Comparison of ENCODE assay signal across 18 mouse cellular contexts in genomic region chr5:118574997-118575396, GRCm38 (mm10). TPM values are rescaled to one million over a fixed set of nuclear protein-coding genes. Genes with fewer than 3 reads are reported as not detected.
A peak's percentile ranks its signal among the peaks of the same experiment; 100 is the strongest.
DNase-seq lines count a peak whose midpoint lies in the region; ATAC-seq and TF ChIP-seq lines count a peak whose summit lies in the region.
"Had no signal": no experiment of that assay in that cellular context is flagged by ENCODE, and none has a peak within 500 bp of the region (broad histone marks: within the 10 kb centered on the region; RNA-seq: fewer than 3 reads in every experiment).

No protein-coding gene starts in this region.

- DNase-seq in cerebellum, adult 9-11 months = peak; percentile 34
- no peak for DNase-seq in cerebellum, postnatal 36 days
- DNase-seq in liver, postnatal 0 days = no peak
- no peak for DNase-seq in left cerebral cortex, adult 9 months (ENCODE audit: low spot score in 2 of 2)
- DNase-seq in spleen, postnatal 4 days (ENCODE audit: low spot score in 2 of 2) = no peak
- DNase-seq: heart, postnatal 4 days; kidney, adult 8-10 months; layer of hippocampus, postnatal 36 days; left cerebral cortex, postnatal 4 days; liver, embryonic 13.5 days; thymus, postnatal 4 days had no signal

- no peaks in the 10 kb centered on the region for H3K36me3 ChIP-seq in liver, postnatal 0 days (replicated peaks; ENCODE audit: insufficient read depth, low read length)
- peaks cover 12% of the 10 kb centered on the region for H3K36me3 ChIP-seq in liver, embryonic 12.5 days
- peaks cover 5% of the 10 kb centered on the region; the same call in 1 of the 2 replicates for H3K36me3 ChIP-seq in E14TG2a.4 (ENCODE audit: insufficient read depth, low read length)
- H3K36me3 ChIP-seq: embryonic facial prominence, embryonic 13.5 days; heart, embryonic 13.5 days; liver, embryonic 13.5 days; midbrain, embryonic 15.5 days had no signal

- no peaks in the 10 kb centered on the region for H3K27me3 ChIP-seq in liver, postnatal 0 days (ENCODE audit: insufficient read depth, low read length)
- H3K27me3 ChIP-seq in liver, embryonic 12.5 days (replicated peaks) = no peaks in the 10 kb centered on the region
- H3K27me3 ChIP-seq in E14TG2a.4 (ENCODE audit: insufficient read depth, low read length) = no peaks in the 10 kb centered on the region
- H3K27me3 ChIP-seq: embryonic facial prominence, embryonic 13.5 days; heart, embryonic 13.5 days; liver, embryonic 13.5 days; midbrain, embryonic 15.5 days had no signal

- TF ChIP-seq EP300 in liver, postnatal 0 days (IDR thresholded peaks at IDR 0.05; ENCODE audit: low read depth) = no peak

- 75% methylated on average over 7 of the region's 7 CpGs for WGBS in liver, postnatal 0 days (ENCODE audit: insufficient replicate concordance)
- 78% methylated on average over 7 of the region's 7 CpGs for WGBS in liver, embryonic 12.5 days (ENCODE audit: insufficient replicate concordance)

- H3K4me3 ChIP-seq in liver, postnatal 0 days (ENCODE audit: low read depth, low read length) = no peak overlapping the region
- H3K4me3 ChIP-seq in liver, embryonic 12.5 days = no peak overlapping the region
- H3K4me3 ChIP-seq in E14TG2a.4 (replicated peaks; ENCODE audit: low read length) = 0 out of 2 replicates have a peak overlapping the region, but pooled peaks have one; percentile 43
- H3K4me3 ChIP-seq: embryonic facial prominence, embryonic 13.5 days; heart, embryonic 13.5 days; liver, embryonic 13.5 days; midbrain, embryonic 15.5 days had no signal

- H3K4me1 ChIP-seq in liver, postnatal 0 days (ENCODE audit: insufficient read depth) = peaks cover 38% of the 10 kb centered on the region
- peaks cover 78% of the 10 kb centered on the region for H3K4me1 ChIP-seq in liver, embryonic 12.5 days
- H3K4me1 ChIP-seq in E14TG2a.4 (replicated peaks; ENCODE audit: low read depth, low read length) = peaks cover 91% of the 10 kb centered on the region

- H3K4me2 ChIP-seq in liver, postnatal 0 days (ENCODE audit: low read depth, low read length) = no peak overlapping the region
- H3K4me2 ChIP-seq in liver, embryonic 12.5 days = no peak overlapping the region
- H3K4me2 ChIP-seq: embryonic facial prominence, embryonic 13.5 days; heart, embryonic 13.5 days; liver, embryonic 13.5 days; midbrain, embryonic 15.5 days had no signal

- no peak overlapping the region for H3K27ac ChIP-seq in liver, postnatal 0 days (ENCODE audit: low read depth)
- H3K27ac ChIP-seq in liver, embryonic 12.5 days = no peak overlapping the region
- H3K27ac ChIP-seq: embryonic facial prominence, embryonic 13.5 days; heart, embryonic 13.5 days; hindbrain, postnatal 0 days; liver, embryonic 13.5 days; midbrain, embryonic 15.5 days had no signal

- ATAC-seq in liver, postnatal 0 days = no peak
- no peak for ATAC-seq in liver, embryonic 12.5 days
- ATAC-seq in granulocyte monocyte progenitor cell, adult 5-6 weeks (replicated peaks; ENCODE audit: poor library complexity, severe bottlenecking) = peak; percentile 89
- ATAC-seq: hindbrain, postnatal 0 days; midbrain, embryonic 15.5 days had no signal

- H3K9me3 ChIP-seq in liver, postnatal 0 days (ENCODE audit: low read length) = no peaks in the 10 kb centered on the region
- no peaks in the 10 kb centered on the region for H3K9me3 ChIP-seq in liver, embryonic 12.5 days (replicated peaks)
- H3K9me3 ChIP-seq in E14TG2a.4 (ENCODE audit: low read length) = no peaks in the 10 kb centered on the region
- H3K9me3 ChIP-seq: embryonic facial prominence, embryonic 13.5 days; heart, embryonic 13.5 days; liver, embryonic 13.5 days; midbrain, embryonic 15.5 days had no signal

- TF ChIP-seq CTCF in liver, postnatal 0 days (IDR thresholded peaks at IDR 0.05; ENCODE audit: low read depth) = 0 out of 2 replicates have a peak, but pooled peaks have one; percentile 18
- no peak for TF ChIP-seq CTCF in E14TG2a.4 (conservative IDR thresholded peaks at IDR 0.05; ENCODE audit: low read length)

- no peak overlapping the region for H3K9ac ChIP-seq in liver, postnatal 0 days (replicated peaks)
- H3K9ac ChIP-seq in liver, embryonic 12.5 days = no peak overlapping the region
- H3K9ac ChIP-seq: embryonic facial prominence, embryonic 13.5 days; liver, embryonic 13.5 days; midbrain, embryonic 15.5 days had no signal

RNA-seq across cellular contexts. Expression of gene Med13l, which starts 14.5 kb away (rescaled TPM):
- polyA plus RNA-seq in liver, postnatal 0 days (2015; fragmentation: Nextera tagmentation; extraction: Ambion mirVana) = 4.5 and 5.9 TPM in 2 replicates
- 13.0 and 13.8 TPM in 2 replicates for polyA plus RNA-seq in liver, embryonic 12.5 days (2016; fragmentation: Nextera tagmentation; extraction: Ambion mirVana)
- total RNA-seq in granulocyte monocyte progenitor cell, adult 5-6 weeks (2014; fragmentation: Nextera tagmentation) = 42.0 and 50.1 TPM in 2 replicates
- total RNA-seq in granulocyte monocyte progenitor cell, adult 5-6 weeks (2017) = 23.8 and 27.4 TPM in 2 replicates
